Mouse (Mus musculus): ENCODE results near the gene Nkd1. TPM values are rescaled to one million over a fixed set of nuclear protein-coding genes. Genes with fewer than 3 reads are reported as not detected.

Nkd1 gene
- polyA plus RNA-seq, 1 experiment: 2.9 TPM

- no peaks in the 10 kb centered on the region for H3K27me3 ChIP-seq (ENCODE audit: control insufficient read depth, insufficient read depth, low read length)
- H3K27ac ChIP-seq (ENCODE audit: control insufficient read depth, insufficient read depth, low read depth, low read length): no peak overlapping the region
- H3K4me1 ChIP-seq (ENCODE audit: control insufficient read depth, insufficient read depth, low read length): no peaks in the 10 kb centered on the region
- TF ChIP-seq CTCF (IDR thresholded peaks at IDR 0.05; ENCODE audit: control insufficient read depth, insufficient read depth, insufficient replicate concordance, low read depth, low read length): no peak
- no peak for TF ChIP-seq POLR2A (IDR thresholded peaks at IDR 0.05; ENCODE audit: control insufficient read depth, low read depth, low read length)
- no peaks in the 10 kb centered on the region for H3K36me3 ChIP-seq (ENCODE audit: control insufficient read depth, insufficient read depth, low read length)
- no peak overlapping the region for H3K4me3 ChIP-seq (ENCODE audit: control insufficient read depth, low read depth, low read length)
Observed at GRCm38 (mm10) chr8:88559985-88560473, 38.9 kb downstream of the Nkd1 start.

DNA sequence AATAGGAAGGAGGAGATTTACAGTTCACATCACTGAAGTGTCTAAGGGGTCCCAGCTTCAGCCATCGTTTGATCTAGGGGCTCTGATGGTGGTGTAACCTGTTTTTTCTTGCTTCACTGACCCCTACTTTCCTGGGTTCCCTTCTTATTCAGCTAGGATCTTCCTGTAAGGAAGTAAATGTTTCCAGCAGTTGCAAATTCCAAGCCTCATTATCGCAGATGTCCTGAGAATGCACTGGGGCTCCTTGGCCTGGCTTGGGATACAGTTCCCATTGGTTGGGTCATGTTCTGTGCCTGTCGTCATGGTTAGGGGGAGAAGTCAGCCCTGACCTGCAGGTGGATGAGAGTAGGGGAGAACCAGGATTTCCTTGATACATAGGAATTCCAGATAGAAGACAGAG, 40.2 kb downstream of the Nkd1 start:
- Histone ChIP-seq H3K4me1 (ENCODE audit: control insufficient read depth, insufficient read depth, low read length) (no peaks in the 10 kb centered on the region), H3K27me3 (ENCODE audit: control insufficient read depth, insufficient read depth, low read length) (no peaks in the 10 kb centered on the region), H3K36me3 (ENCODE audit: control insufficient read depth, insufficient read depth, low read length) (no peaks in the 10 kb centered on the region), H3K4me3 (ENCODE audit: control insufficient read depth, low read depth, low read length) (no peak overlapping the region), H3K27ac (ENCODE audit: control insufficient read depth, insufficient read depth, low read depth, low read length) (no peak overlapping the region)
- no peak for TF ChIP-seq CTCF (IDR thresholded peaks at IDR 0.05; ENCODE audit: control insufficient read depth, insufficient read depth, insufficient replicate concordance, low read depth, low read length)
- no peak for TF ChIP-seq POLR2A (IDR thresholded peaks at IDR 0.05; ENCODE audit: control insufficient read depth, low read depth, low read length)

- H3K4me1 ChIP-seq (ENCODE audit: control insufficient read depth, insufficient read depth, low read length): no peaks in the 10 kb centered on the region; the same call in 1 of the 2 replicates
- no peak overlapping the region for H3K4me3 ChIP-seq (ENCODE audit: control insufficient read depth, low read depth, low read length)
- H3K27me3 ChIP-seq (ENCODE audit: control insufficient read depth, insufficient read depth, low read length): no peaks in the 10 kb centered on the region
- TF ChIP-seq POLR2A (IDR thresholded peaks at IDR 0.05; ENCODE audit: control insufficient read depth, low read depth, low read length): no peak
- H3K27ac ChIP-seq (ENCODE audit: control insufficient read depth, insufficient read depth, low read depth, low read length): no peak overlapping the region
- H3K36me3 ChIP-seq (ENCODE audit: control insufficient read depth, insufficient read depth, low read length): no peaks in the 10 kb centered on the region
Observed at GRCm38 (mm10) chr8:88564256-88564903, 43.2 kb downstream of the Nkd1 start.

DNA sequence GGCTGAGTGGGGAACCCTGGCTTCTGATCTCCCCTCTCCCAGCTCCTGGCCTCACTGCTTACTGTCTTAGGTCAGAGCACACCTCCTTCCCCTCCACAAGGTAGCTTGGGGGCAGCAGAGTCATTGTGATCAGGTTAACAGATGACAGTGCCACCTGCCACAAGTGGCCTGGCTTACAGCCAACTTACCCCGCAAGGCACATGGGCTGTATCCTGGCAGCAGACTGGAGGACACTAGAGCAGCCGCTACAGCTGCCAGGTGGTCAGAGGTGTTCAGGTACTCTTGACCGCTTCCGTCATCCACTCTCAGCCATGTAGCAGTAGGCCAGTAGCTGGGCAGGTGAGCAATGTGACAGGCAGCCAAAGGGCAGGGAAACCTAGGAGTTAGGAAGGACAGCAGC, 45.0 kb downstream of the Nkd1 start:
- H3K36me3 ChIP-seq (ENCODE audit: control insufficient read depth, insufficient read depth, low read length): no peaks in the 10 kb centered on the region
- no peaks in the 10 kb centered on the region for H3K27me3 ChIP-seq (ENCODE audit: control insufficient read depth, insufficient read depth, low read length)
- no peak for TF ChIP-seq CTCF (IDR thresholded peaks at IDR 0.05; ENCODE audit: control insufficient read depth, insufficient read depth, insufficient replicate concordance, low read depth, low read length)
- TF ChIP-seq POLR2A (IDR thresholded peaks at IDR 0.05; ENCODE audit: control insufficient read depth, low read depth, low read length): no peak
- no peak overlapping the region for H3K27ac ChIP-seq (ENCODE audit: control insufficient read depth, insufficient read depth, low read depth, low read length)
- no peaks in the 10 kb centered on the region; the same call in 1 of the 2 replicates for H3K4me1 ChIP-seq (ENCODE audit: control insufficient read depth, insufficient read depth, low read length)
- no peak overlapping the region for H3K4me3 ChIP-seq (ENCODE audit: control insufficient read depth, low read depth, low read length)

DNA sequence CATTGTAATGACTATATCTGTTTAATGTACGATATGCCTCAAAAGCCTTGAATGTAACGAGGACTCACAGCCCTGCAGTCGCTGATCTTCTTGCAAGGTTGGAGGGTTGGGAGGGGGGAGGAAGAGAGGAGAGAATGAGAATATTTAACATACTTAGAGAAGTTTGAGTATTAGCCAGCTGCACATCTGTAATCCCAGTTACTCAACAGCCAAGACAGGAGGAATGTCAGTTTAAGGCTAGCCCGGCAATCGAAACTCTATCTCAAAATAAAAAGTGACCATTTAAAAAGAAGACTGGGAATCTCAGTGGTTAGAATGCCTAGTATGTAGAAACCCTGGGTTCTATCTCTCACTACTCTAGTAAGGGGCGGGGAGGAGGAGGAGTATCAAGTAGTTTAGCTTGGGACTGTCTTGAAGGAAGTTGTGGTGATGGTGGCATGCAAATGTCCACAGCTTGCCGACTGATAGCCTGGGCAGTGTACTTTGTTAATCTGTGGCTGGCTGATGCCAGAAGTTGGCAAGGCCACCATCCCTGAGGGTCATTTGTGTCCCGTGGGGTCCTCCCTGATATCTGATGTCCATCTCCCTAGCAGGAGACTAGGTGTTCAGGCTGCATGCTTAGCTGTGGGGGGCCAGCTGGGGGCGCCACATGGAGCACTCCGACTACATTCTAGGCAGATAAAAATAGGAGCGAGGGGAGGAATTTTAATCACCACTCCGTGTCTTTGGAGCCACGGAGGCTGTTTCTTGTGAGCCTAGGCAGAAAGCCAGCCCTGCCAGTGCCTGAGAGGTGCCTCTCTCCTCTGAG, 46.4 kb downstream of the Nkd1 start:
- Histone ChIP-seq H3K4me1 (ENCODE audit: control insufficient read depth, insufficient read depth, low read length) (no peaks in the 10 kb centered on the region; the same call in none of the 2 replicates), H3K27ac (ENCODE audit: control insufficient read depth, insufficient read depth, low read depth, low read length) (no peak overlapping the region; the same call in 1 of the 2 replicates)

DNA sequence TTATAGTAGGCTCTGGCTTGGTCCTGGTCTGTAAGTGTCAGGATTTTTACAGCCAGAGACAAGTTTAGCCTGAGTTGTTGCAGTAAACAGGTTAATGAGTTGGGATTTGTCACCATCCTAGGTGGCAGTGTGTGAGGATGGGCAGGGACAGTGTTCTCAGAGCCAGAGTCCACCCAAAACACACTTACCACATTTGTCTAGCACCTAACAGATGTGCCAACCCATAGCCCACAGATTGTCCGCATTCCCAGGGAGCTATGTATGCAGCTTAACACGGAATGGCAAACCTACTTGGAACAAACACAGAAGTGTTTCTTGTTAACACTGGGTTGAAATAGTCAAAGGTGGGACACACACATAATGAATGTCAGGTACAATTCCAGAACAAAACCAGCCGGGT, 47.1 kb downstream of the Nkd1 start:
- no peaks in the 10 kb centered on the region for H3K27me3 ChIP-seq (ENCODE audit: control insufficient read depth, insufficient read depth, low read length)
- H3K36me3 ChIP-seq (ENCODE audit: control insufficient read depth, insufficient read depth, low read length): no peaks in the 10 kb centered on the region
- no peak overlapping the region for H3K27ac ChIP-seq (ENCODE audit: control insufficient read depth, insufficient read depth, low read depth, low read length)
- TF ChIP-seq CTCF (IDR thresholded peaks at IDR 0.05; ENCODE audit: control insufficient read depth, insufficient read depth, insufficient replicate concordance, low read depth, low read length) (no peak), POLR2A (IDR thresholded peaks at IDR 0.05; ENCODE audit: control insufficient read depth, low read depth, low read length) (no peak)
- H3K4me3 ChIP-seq (ENCODE audit: control insufficient read depth, low read depth, low read length): no peak overlapping the region
- H3K4me1 ChIP-seq (ENCODE audit: control insufficient read depth, insufficient read depth, low read length): no peaks in the 10 kb centered on the region; the same call in none of the 2 replicates

More for the DNA sequence above, 46.4 kb downstream of the Nkd1 start:
- no peaks in the 10 kb centered on the region for H3K36me3 ChIP-seq (ENCODE audit: control insufficient read depth, insufficient read depth, low read length)
- TF ChIP-seq POLR2A (IDR thresholded peaks at IDR 0.05; ENCODE audit: control insufficient read depth, low read depth, low read length): no peak
- TF ChIP-seq CTCF (IDR thresholded peaks at IDR 0.05; ENCODE audit: control insufficient read depth, insufficient read depth, insufficient replicate concordance, low read depth, low read length): peak; percentile 17; the same call in 1 of the 2 replicates
- H3K4me3 ChIP-seq (ENCODE audit: control insufficient read depth, low read depth, low read length): no peak overlapping the region
- no peaks in the 10 kb centered on the region for H3K27me3 ChIP-seq (ENCODE audit: control insufficient read depth, insufficient read depth, low read length)

- Histone ChIP-seq H3K27ac (ENCODE audit: control insufficient read depth, insufficient read depth, low read depth, low read length) (no peak overlapping the region), H3K27me3 (ENCODE audit: control insufficient read depth, insufficient read depth, low read length) (no peaks in the 10 kb centered on the region)
Observed at GRCm38 (mm10) chr8:88569366-88569765, 48.2 kb downstream of the Nkd1 start.

More at GRCm38 (mm10) chr8:88569366-88569765, 48.2 kb downstream of the Nkd1 start:
- Histone ChIP-seq H3K36me3 (ENCODE audit: control insufficient read depth, insufficient read depth, low read length) (no peaks in the 10 kb centered on the region), H3K4me1 (ENCODE audit: control insufficient read depth, insufficient read depth, low read length) (no peaks in the 10 kb centered on the region; the same call in none of the 2 replicates), H3K4me3 (ENCODE audit: control insufficient read depth, low read depth, low read length) (no peak overlapping the region)
- TF ChIP-seq POLR2A (IDR thresholded peaks at IDR 0.05; ENCODE audit: control insufficient read depth, low read depth, low read length) (no peak), CTCF (IDR thresholded peaks at IDR 0.05; ENCODE audit: control insufficient read depth, insufficient read depth, insufficient replicate concordance, low read depth, low read length) (no peak)
